Mouse (Mus musculus): ENCODE results near the gene Hoxc5. TPM values are rescaled to one million over a fixed set of nuclear protein-coding genes. Genes with fewer than 3 reads are reported as not detected.

Hoxc5 gene
- polyA plus RNA-seq, 2 experiments: 0.06 TPM; not detected in 1

GRCm38 (mm10) chr15:102976171-102976570 is 8.9 kb downstream of the Hoxc5 start, which contains the start of gene Hoxc9:
Gene Hoxc9, plus strand, starts transcription at chr15:102976439.
- peaks cover 99% of the 10 kb centered on the region for H3K27me3 ChIP-seq (ENCODE audit: control insufficient read depth, insufficient read depth, low read length)
- DNase-seq (ENCODE audit: low read depth in 3 of 3, low spot score in 3 of 3) (no peak), ATAC-seq (ENCODE audit: insufficient read depth) (no peak)
- H3K9ac ChIP-seq (replicated peaks): no peak within 1 kb of the TSS
- H3K4me1 ChIP-seq (replicated peaks; ENCODE audit: control insufficient read depth in 2 of 2, insufficient read depth in 2 of 2, low read length in 1 of 2): no peaks in the 10 kb centered on the region
- WGBS (ENCODE audit: insufficient replicate concordance): 2% methylated on average over 17 of the region's 20 CpGs
- H3K4me3 ChIP-seq (ENCODE audit: insufficient read depth in 1 of 2, low read depth in 2 of 2, low read length in 2 of 2): no peak within 1 kb of the TSS
- no peak within 1 kb of the TSS for H3K27ac ChIP-seq
- TF ChIP-seq CTCF (IDR thresholded peaks at IDR 0.05; ENCODE audit: low read depth): no peak
- no peak for TF ChIP-seq EP300 (IDR thresholded peaks at IDR 0.05; ENCODE audit: low read depth)
- H3K36me3 ChIP-seq (replicated peaks; ENCODE audit: control insufficient read depth, insufficient read depth, low read depth): no peaks in the 10 kb centered on the region
- H3K9me3 ChIP-seq (ENCODE audit: control insufficient read depth, low read length): no peaks in the 10 kb centered on the region
- no peak within 1 kb of the TSS for H3K4me2 ChIP-seq (ENCODE audit: low read depth)

GRCm38 (mm10) chr15:102976631-102977422 is 9.6 kb downstream of the Hoxc5 start:
- Histone ChIP-seq H3K9me3 (ENCODE audit: control insufficient read depth, low read length) (no peaks in the 10 kb centered on the region), H3K27me3 (ENCODE audit: control insufficient read depth, insufficient read depth, low read length) (peaks cover 99% of the 10 kb centered on the region), H3K4me3 (ENCODE audit: insufficient read depth in 1 of 2, low read depth in 2 of 2, low read length in 2 of 2) (no peak overlapping the region), H3K27ac (no peak overlapping the region), H3K36me3 (replicated peaks; ENCODE audit: control insufficient read depth, insufficient read depth, low read depth) (no peaks in the 10 kb centered on the region), H3K9ac (replicated peaks) (no peak overlapping the region), H3K4me1 (replicated peaks; ENCODE audit: control insufficient read depth in 2 of 2, insufficient read depth in 2 of 2, low read length in 1 of 2) (no peaks in the 10 kb centered on the region), H3K4me2 (ENCODE audit: low read depth) (no peak overlapping the region)
- ATAC-seq (ENCODE audit: insufficient read depth) (no peak), DNase-seq (ENCODE audit: low read depth in 3 of 3, low spot score in 3 of 3) (no peak)
- TF ChIP-seq EP300 (IDR thresholded peaks at IDR 0.05; ENCODE audit: low read depth) (no peak), CTCF (IDR thresholded peaks at IDR 0.05; ENCODE audit: low read depth) (no peak)
- WGBS (ENCODE audit: insufficient replicate concordance): 1% methylated on average over 37 of the region's 37 CpGs

- Histone ChIP-seq H3K4me3 (ENCODE audit: insufficient read depth in 1 of 2, low read depth in 2 of 2, low read length in 2 of 2) (no peak overlapping the region), H3K9ac (replicated peaks) (no peak overlapping the region), H3K4me1 (replicated peaks; ENCODE audit: control insufficient read depth in 2 of 2, insufficient read depth in 2 of 2, low read length in 1 of 2) (no peaks in the 10 kb centered on the region), H3K27ac (no peak overlapping the region), H3K27me3 (ENCODE audit: control insufficient read depth, insufficient read depth, low read length) (peaks cover 99% of the 10 kb centered on the region), H3K4me2 (ENCODE audit: low read depth) (no peak overlapping the region), H3K9me3 (ENCODE audit: control insufficient read depth, low read length) (no peaks in the 10 kb centered on the region), H3K36me3 (replicated peaks; ENCODE audit: control insufficient read depth, insufficient read depth, low read depth) (no peaks in the 10 kb centered on the region)
- DNase-seq (ENCODE audit: low read depth in 3 of 3, low spot score in 3 of 3) (no peak), ATAC-seq (ENCODE audit: insufficient read depth) (no peak)
- TF ChIP-seq CTCF (IDR thresholded peaks at IDR 0.05; ENCODE audit: low read depth): no peak
- no peak for TF ChIP-seq EP300 (IDR thresholded peaks at IDR 0.05; ENCODE audit: low read depth)
- 6% methylated on average over 16 of the region's 16 CpGs for WGBS (ENCODE audit: insufficient replicate concordance)
These were observed 10.3 kb downstream of the Hoxc5 start for GRCm38 (mm10) chr15:102977423-102977974.

DNA sequence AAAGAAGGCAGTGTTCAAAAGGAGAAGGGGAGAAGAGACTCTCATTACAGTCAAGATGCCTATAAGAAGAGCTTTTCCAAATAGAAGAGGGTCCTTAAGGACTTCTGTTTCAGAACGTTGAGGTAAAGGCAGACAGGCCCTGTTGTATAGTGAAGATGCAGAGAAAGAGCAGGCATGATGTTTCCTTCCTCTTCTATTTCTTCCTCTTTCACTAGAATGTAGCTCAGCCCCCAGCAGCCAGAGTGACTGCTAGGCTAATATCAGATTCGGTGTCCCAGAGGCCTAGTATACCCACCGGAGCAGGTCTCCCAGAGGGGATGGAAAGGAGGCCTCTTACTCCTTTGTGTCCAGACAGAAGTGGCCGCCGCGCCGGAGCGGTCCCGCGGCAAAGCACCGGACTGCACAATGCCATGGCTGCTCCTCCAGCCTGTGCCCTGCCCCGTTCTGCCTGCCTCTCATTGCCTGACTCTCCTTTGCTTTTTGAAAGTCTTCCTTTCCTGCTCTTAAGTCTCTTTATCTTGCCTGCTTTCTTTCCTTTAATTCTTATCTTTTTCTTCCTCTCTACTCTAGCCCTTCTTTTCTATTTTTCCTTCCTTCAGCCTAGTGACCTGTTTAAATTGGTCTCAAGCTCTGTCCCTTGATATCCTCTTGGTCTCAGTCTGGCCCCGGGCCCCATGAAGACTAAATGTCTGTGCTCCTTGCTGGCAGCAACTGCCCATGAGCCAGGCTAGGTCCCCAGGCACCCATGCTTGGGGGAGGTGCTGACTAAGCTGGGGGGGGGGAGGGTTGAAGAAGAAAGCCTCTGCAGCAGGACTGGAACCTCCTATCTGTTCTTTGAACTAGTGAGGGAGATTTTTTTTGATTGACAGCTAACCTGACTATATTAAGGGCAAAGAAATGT is 11.6 kb downstream of the Hoxc5 start:
- DNase-seq (ENCODE audit: low read depth in 3 of 3, low spot score in 3 of 3): no peak
- WGBS (ENCODE audit: insufficient replicate concordance): 1% methylated on average over 13 of the region's 13 CpGs
- no peaks in the 10 kb centered on the region for H3K4me1 ChIP-seq (replicated peaks; ENCODE audit: control insufficient read depth in 2 of 2, insufficient read depth in 2 of 2, low read length in 1 of 2)
- TF ChIP-seq CTCF (IDR thresholded peaks at IDR 0.05; ENCODE audit: low read depth) (no peak), EP300 (IDR thresholded peaks at IDR 0.05; ENCODE audit: low read depth) (no peak)
- no peak for ATAC-seq (ENCODE audit: insufficient read depth)
- H3K36me3 ChIP-seq (replicated peaks; ENCODE audit: control insufficient read depth, insufficient read depth, low read depth): no peaks in the 10 kb centered on the region
- peaks cover 98% of the 10 kb centered on the region for H3K27me3 ChIP-seq (ENCODE audit: control insufficient read depth, insufficient read depth, low read length)
- H3K4me2 ChIP-seq (ENCODE audit: low read depth): no peak overlapping the region
- no peaks in the 10 kb centered on the region for H3K9me3 ChIP-seq (ENCODE audit: control insufficient read depth, low read length)
- no peak overlapping the region for H3K9ac ChIP-seq (replicated peaks)
- no peak overlapping the region for H3K27ac ChIP-seq
- no peak overlapping the region for H3K4me3 ChIP-seq (ENCODE audit: insufficient read depth in 1 of 2, low read depth in 2 of 2, low read length in 2 of 2)

DNA sequence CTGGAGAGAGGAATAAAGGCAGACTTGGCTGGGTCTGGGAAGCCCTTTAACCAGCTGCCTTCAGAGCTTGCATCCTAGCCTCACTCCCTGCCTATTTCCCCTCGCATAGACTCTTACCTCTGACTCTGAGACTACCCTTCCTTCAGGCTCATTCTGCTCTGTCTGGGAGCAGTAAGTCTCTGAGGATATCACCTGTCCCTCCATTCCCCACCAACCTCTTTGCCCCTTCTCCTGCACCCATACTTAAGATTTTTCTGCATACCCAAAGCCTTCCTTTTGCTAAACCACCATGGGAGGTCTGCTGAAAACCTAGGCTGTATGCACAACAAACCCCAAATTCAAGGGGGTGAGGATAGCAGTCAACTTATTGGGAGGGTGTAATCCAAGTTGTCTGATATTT is 12.7 kb downstream of the Hoxc5 start:
- no peak for TF ChIP-seq EP300 (IDR thresholded peaks at IDR 0.05; ENCODE audit: low read depth)
- TF ChIP-seq CTCF (IDR thresholded peaks at IDR 0.05; ENCODE audit: low read depth): no peak
- H3K27ac ChIP-seq: no peak overlapping the region
- H3K4me1 ChIP-seq (replicated peaks; ENCODE audit: control insufficient read depth in 2 of 2, insufficient read depth in 2 of 2, low read length in 1 of 2): no peaks in the 10 kb centered on the region
- H3K27me3 ChIP-seq (ENCODE audit: control insufficient read depth, insufficient read depth, low read length): peaks cover 97% of the 10 kb centered on the region
- H3K9ac ChIP-seq (replicated peaks): no peak overlapping the region
- 0% methylated on average over 1 of the region's 1 CpGs for WGBS (ENCODE audit: insufficient replicate concordance)
- no peak overlapping the region for H3K4me2 ChIP-seq (ENCODE audit: low read depth)
- no peak for ATAC-seq (ENCODE audit: insufficient read depth)
- H3K36me3 ChIP-seq (replicated peaks; ENCODE audit: control insufficient read depth, insufficient read depth, low read depth): no peaks in the 10 kb centered on the region
- DNase-seq (ENCODE audit: low read depth in 3 of 3, low spot score in 3 of 3): no peak
- H3K4me3 ChIP-seq (ENCODE audit: insufficient read depth in 1 of 2, low read depth in 2 of 2, low read length in 2 of 2): no peak overlapping the region
- no peaks in the 10 kb centered on the region for H3K9me3 ChIP-seq (ENCODE audit: control insufficient read depth, low read length)
